Mouse (Mus musculus): ENCODE results near the gene Stub1.
A peak's percentile ranks its signal among the peaks of the same experiment; 100 is the strongest.

The Stub1 gene

DNA sequence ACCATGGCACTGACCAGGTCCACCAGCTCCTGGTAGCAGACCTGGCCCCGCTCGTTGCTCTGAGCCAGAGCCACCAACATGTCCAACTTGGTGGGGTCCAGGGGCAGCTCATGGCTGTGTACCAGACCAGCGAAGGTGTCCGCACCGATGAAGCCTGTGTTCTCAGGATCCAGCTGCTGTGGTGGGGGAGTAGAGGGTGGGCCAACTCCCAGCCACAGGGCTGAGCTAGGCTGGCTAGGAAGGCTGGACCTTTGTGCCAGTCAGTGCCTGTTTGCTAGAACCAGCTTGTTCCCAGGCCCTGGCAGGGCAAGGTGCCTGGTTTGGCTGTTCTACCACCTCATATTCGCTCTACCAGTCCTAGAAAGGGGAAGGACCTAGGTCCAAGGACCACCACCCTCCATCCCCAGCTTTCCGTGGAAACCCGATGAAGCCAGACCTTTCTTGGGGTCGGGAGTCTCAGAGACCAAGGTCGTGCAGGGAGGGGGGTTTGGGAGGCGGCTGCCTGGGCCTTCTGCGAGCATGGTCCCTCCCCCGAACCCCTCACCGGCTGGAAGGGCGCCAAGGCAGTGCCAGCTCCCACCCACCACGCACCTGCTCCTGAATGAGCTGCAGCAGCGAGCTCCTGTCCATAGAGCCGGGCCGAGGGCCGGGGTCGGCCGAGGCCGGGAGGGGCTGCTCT, 3.3 kb upstream of the Stub1 start:
- DNase-seq, result peak in 1 of 2 experiments; percentile 74

DNA sequence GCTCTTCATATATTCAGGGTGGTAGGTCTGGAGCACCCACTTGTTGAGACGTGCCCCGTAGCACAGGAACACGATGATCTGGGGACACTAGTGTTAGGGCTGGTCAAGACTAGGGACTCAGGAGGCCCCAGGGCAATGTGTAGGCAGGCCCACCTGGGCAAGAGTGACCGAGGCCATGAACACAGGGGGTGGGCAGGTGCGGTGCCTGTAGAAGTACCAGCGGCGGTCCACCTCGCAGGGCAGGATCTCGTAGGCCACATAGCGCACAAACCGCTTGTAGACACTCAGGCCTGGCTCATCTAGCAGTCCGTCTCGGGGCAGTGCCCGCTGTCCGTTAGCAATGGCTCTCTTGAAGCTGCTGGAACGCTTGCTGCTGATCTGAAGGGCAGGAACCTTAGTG, 2.6 kb upstream of the Stub1 start:
- DNase-seq, result no peak

DNA sequence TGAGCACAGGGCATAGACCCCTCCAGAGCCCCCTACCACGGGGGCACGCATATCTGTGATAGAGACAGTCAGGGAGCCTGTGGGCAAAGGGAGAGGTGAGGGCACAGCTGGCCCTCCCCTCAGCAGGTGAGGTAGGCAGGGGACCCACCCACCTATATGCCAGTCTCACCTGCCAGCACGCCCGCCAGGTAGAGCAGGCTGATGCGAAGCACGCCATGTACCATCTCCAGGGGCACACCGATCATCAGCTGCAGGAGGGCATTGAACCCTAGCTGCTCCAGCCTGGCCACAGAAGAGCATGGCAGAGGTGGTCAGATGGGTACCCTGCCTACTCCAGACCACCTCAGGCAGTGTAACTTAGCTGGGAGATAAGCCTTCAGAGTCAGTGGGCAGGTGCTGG, 2.1 kb upstream of the Stub1 start:
- no peak for DNase-seq

DNA sequence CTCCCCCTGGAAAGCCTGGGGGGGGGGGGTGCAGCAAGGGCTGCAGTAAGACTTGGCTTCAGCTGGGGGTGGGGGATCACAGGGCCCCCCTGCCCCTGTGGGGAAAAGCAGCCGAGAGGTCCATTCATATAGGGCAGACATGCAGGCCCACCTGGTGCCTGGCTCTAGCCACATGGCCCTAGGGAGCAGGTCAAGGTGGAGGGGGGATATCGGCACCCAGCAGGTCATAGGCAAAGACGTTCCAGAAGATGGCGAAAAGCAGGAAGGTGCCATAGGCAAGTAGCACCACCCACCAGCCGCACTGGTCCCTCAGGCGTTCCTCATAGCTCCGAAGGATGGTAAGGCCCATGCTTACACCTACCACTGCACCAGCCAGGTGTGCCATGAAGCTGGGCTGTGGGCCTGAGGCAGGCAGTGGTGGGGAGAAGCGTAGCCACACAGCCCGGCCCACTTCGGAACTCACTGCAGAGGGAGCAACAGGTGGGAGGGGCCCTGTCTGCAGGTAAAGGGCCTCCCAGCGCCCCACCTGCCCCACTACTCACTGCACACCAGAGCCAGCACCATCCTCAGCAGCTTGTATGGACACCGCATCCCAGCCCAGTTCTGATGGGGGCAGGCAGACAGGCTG, 1.5 kb upstream of the Stub1 start:
- DNase-seq, result peak in 1 of 2 experiments; percentile 42

DNA sequence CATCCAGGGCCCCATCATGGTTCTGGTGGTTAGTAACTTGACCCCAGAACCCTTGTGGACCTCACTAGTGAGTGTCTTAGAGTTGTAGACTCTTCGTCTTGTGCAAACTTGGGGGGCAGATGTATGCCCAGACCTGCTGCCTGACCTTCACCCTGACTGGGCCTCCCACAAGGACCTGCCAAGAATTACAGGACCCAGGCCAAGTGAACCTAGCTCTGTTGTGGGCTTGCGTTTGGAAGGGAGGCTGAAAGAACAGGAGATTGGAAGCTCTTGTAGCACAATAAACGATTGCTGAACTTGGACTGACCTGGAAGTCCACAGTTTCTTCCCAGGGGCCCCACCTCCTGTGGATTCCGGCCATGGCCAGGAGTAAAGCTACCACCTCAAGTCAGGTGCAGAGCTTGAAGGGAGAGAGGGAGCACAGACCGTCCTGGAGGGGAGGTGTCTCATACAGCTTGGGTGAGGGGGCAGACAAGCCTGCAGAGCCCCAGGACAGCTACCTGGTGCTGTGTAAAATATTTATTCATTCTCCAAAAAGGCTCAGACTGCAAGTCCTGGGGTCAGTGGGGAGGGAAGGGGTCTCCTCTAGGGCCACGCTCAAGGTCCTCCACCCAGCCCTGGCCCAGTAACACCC, 874 bp upstream of the Stub1 start:
- DNase-seq, result peak; percentile 65 to 87

DNA sequence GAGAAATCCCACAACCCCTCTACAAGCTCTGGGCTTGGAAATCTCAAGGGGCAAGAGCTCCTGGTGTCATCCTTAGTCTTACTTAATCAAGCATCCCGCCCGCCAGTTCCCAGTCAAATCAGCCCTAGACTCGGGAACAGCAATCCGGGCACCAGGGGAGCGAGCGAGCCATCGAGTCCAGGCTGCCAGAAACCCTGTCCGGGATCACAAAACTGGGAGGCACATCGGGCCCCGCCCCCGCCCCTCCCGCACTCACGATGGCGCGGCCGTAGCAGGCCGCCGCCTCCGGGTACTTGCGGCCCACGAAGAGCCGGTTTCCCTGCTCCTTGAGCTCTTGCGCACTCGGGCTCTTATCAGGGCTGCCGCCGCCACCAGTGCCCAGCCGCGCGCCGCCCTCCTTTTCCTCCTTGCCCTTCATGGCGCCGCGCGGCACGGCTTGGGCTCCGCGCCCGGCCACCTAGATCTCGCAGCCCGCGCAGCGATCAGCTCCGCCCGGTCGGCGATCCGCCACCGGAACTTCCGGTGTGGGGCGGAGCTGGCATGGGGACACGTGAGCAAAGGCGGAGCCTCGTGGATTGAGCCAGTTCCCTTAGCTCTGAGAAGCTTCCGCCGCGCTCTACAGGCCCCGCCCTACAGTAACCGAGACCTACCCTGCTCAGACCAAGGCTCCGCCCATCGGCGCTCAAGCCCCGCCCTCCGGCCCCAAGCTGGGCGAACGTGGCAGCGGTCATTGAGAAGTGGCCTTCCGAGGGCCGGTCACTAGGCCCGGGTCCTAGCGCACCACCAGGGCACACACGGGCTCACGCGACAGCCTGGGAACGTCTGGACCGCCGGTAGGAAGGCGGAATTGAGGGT, 541 bp downstream of the Stub1 start:
- peak; percentile 100 for DNase-seq

DNA sequence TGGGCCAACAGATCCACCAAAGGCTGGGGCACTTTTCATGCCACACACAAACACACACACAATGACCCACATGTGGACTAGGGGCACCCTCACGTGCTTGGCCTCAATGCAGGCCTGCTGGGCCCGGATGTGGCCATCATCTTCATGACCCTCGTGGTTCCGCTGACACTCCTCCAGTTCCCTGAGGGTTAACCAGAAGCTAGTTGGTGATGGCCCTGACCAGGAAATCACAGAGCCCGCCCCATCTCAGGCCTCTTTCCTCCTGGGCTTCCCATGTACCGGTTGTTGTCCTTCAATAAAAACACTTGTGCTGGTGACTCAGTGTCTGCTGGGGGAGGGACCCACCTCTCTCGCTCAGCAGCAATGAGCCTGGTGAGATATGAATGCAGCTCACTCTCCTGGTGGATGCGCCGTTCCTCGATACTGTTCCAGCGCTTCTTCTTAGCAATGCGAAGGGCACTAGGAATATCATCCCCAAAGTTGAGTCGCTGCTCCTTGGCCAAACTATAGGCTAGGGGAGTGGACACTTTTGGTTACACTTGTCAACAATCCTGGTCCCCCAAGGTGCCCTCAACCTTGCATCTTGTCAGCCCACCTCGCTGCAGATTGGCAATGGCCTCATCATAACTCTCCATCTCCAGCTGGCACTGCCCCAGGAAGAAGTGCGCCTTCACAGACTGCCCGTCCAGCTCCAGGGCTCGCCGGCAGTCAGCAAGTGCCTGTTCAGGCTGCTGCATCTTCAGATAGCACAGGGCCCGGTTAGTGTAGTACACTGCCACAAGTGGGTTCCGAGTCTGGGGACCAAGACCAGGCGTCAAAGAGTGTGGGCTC, 1.5 kb downstream of the Stub1 start:
- DNase-seq, result peak; percentile 59 to 72

DNA sequence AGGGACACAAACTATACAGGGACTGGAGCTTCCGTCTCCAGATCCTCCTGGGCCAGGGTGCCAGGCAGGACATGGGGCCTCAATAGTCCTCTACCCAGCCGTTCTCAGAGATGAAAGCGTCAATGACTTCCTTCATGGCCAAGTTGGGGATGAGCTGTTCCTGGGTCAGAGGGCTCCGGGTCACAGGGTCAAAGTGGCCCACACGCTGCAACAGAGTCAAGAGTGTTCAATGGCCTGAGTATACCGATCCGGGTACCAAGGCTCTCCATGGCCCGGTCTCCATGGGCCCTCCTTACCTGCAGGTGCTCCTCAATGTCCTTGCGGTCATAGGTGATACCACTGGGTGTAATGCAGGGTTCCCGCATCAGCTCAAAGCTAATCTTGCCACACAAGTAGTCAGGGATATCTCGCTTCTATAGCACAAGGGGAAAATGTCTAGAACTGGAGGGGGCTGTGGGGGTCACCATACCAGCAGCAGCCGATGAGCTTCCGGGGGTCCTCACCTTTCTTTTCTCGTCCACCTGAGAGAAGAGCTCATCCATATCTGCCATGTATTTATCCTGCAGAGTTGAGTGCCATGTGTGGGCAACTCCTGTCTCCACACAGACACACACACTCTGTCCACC, 2.3 kb downstream of the Stub1 start:
- peak in 1 of 2 experiments; percentile 57 for DNase-seq

DNA sequence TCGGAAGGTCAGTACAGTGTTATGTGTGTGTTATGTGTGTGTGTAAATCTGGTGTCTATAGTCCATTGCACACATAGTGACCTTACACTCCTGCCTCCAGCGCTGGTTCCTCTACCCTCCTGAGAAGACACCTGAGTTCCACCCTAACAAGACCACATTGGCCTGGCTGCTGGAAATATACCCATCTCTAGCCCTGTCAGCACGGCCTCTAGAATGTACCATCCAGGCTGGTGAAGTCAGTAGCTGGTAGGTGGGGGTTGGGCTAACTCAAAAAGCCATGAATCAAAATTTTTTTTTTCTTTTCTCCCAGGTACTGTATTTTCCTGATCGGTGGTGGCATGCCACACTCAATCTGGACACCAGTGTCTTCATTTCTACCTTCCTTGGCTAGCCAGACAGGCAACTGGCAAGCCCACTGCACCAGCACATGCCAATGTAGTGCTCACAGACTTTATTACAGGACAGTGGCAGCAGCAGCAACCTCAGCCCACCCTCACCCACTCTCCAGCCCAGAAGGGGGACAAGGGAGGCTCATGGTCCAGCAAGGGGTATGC, 2.9 kb downstream of the Stub1 start:
- DNase-seq, result peak in 1 of 2 experiments; percentile 38

DNA sequence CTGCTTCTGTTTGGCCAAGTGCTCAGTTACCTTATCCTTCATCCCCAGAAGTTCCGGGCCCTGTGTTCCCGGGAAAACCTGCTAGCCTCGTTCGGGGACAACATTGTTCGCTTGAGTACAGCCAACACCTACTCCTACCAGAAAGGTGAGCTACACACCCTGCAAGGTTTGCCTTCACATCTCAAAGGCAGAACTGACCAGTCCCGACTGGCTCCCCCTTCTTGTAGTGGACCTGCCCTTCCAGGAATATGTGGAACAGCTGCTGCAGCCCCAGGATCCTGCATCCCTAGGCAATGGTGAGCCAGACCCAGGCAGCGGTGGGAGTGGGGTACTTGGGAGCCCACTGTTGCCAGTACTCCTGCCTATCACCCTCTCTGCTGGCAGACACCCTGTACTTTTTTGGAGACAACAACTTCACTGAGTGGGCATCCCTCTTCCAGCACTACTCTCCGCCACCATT, 3.6 kb downstream of the Stub1 start:
- DNase-seq, result peak in 1 of 2 experiments; percentile 52

DNA sequence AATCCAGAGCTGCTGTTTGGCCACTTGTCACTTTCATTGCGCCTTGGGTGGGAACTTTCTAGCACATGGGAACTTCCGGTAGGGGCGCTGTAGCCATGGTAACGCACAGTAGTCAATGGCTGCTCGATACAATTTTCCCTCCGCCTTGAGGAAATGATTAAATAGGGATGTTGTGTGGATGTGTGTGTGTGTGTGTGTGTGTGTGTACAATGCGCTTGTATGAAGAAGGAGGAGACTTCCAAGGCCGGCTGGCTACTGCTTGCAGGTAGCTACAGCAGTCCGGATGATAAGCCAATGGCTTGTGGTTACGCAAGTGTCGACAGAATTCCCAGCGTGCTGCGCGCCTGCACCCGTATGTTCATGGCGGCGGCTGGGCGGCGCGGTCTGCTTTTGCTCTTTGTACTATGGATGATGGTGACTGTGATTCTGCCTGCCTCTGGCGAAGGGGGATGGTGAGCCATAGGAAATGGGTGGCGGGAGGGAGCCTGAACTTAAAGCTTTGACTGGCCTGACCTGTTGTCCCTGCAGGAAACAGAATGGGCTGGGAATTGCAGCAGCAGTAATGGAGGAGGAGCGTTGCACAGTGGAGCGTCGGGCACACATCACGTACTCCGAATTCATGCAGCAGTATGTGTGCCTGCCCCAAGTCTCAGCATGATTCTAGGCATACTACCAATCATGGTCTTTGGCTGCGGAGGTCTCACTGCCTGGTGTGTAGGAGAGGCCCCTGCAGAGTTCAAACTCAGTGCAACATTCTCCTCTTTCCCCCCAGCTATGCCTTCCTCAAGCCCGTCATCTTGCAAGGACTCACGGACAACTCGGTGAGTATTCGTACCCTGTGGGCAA, 4.3 kb downstream of the Stub1 start, which contains the start of gene Jmjd8:
Gene Jmjd8, plus strand, starts transcription at position 156 of the 846 bp plus-strand sequence.
- DNase-seq, result peak; percentile 87 to 92

DNA sequence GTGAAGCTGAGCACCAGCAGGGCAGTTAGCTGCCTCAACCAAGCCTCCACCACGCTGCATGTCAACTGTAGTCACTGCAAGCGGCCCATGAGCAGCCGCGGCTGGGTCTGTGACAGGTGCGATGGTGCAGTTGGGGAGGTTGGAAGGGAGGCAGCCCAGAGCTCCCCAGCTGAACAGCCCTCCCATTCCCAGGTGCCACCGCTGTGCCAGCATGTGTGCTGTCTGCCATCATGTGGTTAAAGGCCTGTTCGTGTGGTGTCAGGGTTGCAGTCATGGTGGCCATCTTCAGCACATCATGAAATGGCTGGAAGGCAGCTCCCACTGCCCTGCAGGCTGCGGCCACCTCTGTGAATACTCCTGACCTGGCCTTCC, 5.0 kb downstream of the Stub1 start:
- DNase-seq, result peak in 1 of 2 experiments; percentile 53

DNA sequence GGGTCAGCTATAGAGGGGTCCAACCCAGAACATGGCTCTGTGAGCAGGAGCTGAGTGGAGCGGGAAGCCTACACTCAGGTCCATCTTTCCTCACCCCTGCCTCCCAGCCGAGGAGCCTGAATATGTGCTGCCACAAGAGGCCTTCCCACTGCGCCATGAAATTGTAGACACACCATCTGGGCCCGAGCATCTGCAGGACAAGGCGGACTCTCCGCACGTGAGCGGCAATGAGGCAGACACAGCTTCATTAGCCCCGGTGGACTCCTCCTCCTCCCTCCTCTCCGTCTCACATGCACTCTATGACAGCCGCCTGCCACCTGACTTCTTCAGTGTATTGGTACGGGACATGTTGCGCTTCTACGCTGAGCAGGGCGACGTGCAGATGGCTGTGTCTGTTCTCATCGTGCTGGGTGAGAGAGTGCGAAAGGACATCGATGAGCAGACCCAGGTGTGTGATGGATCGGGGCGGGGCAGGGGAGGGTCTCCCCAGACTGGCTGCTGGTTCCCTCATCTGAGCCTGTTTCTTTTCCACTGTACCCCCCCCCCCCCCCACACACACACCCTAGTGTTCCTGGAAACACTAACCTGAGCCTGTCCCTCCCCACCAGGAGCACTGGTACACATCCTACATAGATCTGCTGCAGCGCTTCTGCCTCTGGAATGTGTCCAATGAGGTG, 5.5 kb downstream of the Stub1 start:
- peak in 1 of 2 experiments; percentile 43 for DNase-seq

DNA sequence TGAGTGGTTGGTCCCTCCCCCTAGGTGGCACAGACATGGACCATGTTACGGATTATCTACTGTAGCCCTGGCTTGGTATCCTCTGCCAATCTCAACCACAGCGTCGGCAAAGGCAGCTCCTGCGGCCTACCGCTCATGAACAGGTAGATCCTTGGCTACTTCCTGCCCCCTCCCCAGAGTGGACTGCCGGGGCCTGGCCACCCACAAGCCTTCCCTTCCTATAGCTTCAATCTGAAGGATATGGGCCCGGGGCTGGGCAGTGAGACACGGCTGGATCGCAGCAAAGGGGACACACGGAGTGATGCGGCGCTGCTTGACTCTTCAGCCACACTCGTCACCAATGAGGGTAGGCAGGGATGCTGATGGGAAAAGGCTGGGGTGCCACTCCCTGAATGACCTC, 6.2 kb downstream of the Stub1 start:
- DNase-seq, result peak in 1 of 2 experiments; percentile 40

DNA sequence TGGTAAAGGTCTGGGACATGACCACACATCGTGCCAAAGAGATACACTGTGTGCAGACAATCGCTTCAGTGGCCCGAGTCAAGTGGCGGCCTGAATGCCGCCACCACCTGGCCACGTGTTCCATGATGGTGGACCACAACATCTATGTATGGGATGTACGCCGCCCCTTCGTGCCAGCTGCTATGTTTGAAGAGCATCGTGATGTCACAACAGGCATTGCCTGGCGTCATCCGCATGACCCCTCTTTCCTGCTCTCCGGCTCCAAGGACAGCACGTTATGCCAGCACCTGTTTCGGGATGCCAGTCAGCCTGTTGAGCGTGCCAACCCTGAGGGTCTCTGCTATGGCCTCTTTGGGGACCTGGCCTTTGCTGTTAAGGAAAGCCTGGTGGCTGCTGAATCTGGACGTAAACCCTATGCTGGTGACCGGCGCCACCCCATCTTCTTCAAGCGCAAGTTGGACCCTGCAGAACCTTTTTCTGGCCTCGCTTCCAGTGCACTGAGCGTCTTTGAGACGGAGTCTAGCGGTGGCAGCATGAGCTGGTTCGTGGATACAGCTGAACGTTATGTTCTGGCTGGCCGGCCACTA, 7.1 kb downstream of the Stub1 start:
- peak in 1 of 2 experiments; percentile 44 for DNase-seq

DNA sequence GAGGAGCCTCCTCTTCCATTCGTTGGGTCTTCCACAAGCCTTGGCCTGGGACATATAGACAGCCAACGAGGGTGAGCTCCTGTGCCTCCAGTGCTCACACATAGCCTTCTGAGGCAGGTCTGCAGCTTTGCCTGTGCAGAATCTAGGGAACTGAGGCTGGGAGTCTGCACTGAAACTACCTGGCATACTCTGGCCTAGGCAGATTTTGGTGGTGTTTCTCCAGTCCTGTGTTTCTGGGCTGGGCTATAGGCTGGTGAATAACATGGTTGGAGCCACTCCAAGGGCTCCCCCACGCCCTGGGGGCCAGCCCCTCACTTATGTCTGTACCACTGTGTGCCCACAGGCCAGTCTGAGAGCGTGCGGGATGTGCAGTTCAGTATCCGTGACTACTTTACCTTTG, 7.9 kb downstream of the Stub1 start:
- no peak for DNase-seq

DNA sequence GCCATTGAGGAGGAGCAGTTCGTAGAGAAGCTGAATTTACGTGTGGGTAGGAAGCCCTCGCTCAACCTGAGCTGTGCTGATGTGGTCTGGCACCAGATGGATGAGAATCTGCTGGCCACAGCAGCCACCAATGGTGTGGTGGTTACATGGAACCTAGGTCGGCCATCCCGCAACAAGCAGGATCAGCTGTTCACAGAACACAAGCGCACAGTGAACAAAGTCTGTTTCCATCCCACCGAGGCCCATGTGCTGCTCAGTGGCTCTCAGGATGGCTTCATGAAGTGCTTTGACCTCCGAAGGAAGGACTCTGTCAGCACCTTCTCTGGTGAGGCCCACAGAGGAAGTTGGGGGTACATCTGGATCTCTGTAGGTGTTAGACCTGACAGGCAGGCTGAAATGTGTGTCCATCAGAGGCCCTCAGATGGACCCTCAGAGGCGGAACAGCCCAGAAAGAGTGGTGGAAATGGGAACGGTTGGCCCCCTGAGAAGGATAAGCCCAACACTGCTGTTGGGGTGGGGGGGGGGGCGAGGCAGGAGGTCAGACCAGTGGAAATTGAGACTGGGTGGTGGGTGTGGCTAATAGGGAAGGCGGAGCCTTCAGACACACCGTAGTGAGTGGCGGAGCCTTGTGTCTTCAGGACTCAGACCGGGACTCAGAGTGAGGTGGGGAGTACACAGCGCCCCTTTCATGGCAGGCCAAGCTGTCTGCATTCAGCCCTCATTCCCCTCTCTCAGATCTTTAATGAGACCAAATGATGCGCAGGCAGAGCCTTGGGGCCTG, 8.7 kb downstream of the Stub1 start:
- peak in 1 of 2 experiments; percentile 37 for DNase-seq

DNA sequence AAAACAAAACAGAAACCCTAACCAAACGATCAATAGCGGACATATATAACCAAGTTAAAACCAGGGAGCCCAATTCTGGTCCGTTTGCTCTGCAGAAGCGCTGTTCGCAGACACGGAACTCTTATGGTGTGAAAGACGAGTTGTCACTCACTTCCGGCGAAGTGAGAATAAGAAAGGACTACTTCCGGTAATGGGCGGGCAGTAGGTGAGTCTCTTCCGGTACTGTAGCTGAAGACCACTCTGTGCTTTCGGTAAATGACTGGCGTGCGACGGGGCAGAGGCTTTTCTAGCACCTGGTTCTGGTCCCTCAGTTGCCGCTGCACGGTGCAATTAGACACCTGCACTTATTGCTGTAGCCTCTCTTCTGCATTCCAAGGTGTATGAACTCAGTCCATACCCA, 9.8 kb downstream of the Stub1 start, which contains the start of gene Wdr24:
Gene Wdr24, plus strand, starts transcription at position 176 of the 400 bp plus-strand sequence.
- peak; percentile 77 to 83 for DNase-seq
